33 mouse cellular contexts compared by ENCODE assay signal in genomic region chr2:47429843-47430242, GRCm38 (mm10).
DNase-seq lines count a peak whose midpoint lies in the region; ATAC-seq and TF ChIP-seq lines count a peak whose summit lies in the region.
"Had no signal": no experiment of that assay in that cellular context is flagged by ENCODE, and none has a peak within 500 bp of the region (broad histone marks: within the 10 kb centered on the region; RNA-seq: fewer than 3 reads in every experiment).

No protein-coding gene starts in this region.

- no peak for TF ChIP-seq POLR2A in kidney, adult 2 months (IDR thresholded peaks at IDR 0.05; ENCODE audit: low read depth, low read length)

- 60% methylated on average over 2 of the region's 2 CpGs for WGBS in forebrain, embryonic 13.5 days
- WGBS in forebrain, embryonic 12.5 days, result 66% methylated on average over 2 of the region's 2 CpGs
- 73% methylated on average over 2 of the region's 2 CpGs for WGBS in kidney, adult 2 months

- H3K4me1 ChIP-seq in forebrain, embryonic 13.5 days, result no peaks in the 10 kb centered on the region
- H3K4me1 ChIP-seq in forebrain, embryonic 12.5 days, result no peaks in the 10 kb centered on the region
- no peaks in the 10 kb centered on the region for H3K4me1 ChIP-seq in kidney, adult 2 months (ENCODE audit: control insufficient read depth, insufficient read depth, low read length)
- H3K4me1 ChIP-seq: embryonic facial prominence, embryonic 13.5 days; heart, embryonic 12.5 days; hindbrain, embryonic 15.5 days; intestine, embryonic 15.5 days; limb, embryonic 12.5 days; liver, embryonic 15.5 days; neural tube, embryonic 15.5 days had no signal

- DNase-seq in layer of hippocampus, adult 2 months (ENCODE audit: low spot score in 2 of 2), result peak in 1 of 2 experiments; percentile 3
- no peak for DNase-seq in layer of hippocampus, postnatal 10 days (ENCODE audit: low spot score in 2 of 2)
- peak; percentile 49 for DNase-seq in hindlimb bud, embryonic 11.5 days (ENCODE audit: extremely low spot score, low read depth, low spot score)
- no peak for DNase-seq in kidney, adult 2 months
- DNase-seq in cerebellum, postnatal 10 days, result no peak
- DNase-seq: adrenal gland, postnatal 10 days; cerebellum, adult 11 months; cerebellum, adult 9-10 months; embryo, embryonic 11 days; heart, adult 2 months; kidney, adult 8-10 months; kidney, postnatal 4 days; lung, embryonic 14.5 days; lung, postnatal 14 days; midbrain, embryonic 14.5 days; spleen, adult 18-20 months; thymus, adult 18-20 months; thymus, postnatal 25 days had no signal

- peak; percentile 24; the same call in 1 of the 2 replicates for ATAC-seq in forebrain, embryonic 13.5 days
- ATAC-seq in forebrain, embryonic 12.5 days (ENCODE audit: low FRiP score), result no peak
- ATAC-seq: intestine, embryonic 15.5 days; Patski had no signal

- H3K9ac ChIP-seq in forebrain, embryonic 13.5 days, result no peak overlapping the region
- H3K9ac ChIP-seq in forebrain, embryonic 12.5 days, result no peak overlapping the region
- H3K9ac ChIP-seq: embryonic facial prominence, embryonic 13.5 days; heart, embryonic 12.5 days; hindbrain, embryonic 15.5 days; intestine, embryonic 15.5 days; limb, embryonic 12.5 days; liver, embryonic 15.5 days; lung, embryonic 14.5 days; neural tube, embryonic 15.5 days had no signal

- H3K4me2 ChIP-seq in forebrain, embryonic 13.5 days, result no peak overlapping the region
- H3K4me2 ChIP-seq in forebrain, embryonic 12.5 days, result no peak overlapping the region
- H3K4me2 ChIP-seq: embryonic facial prominence, embryonic 13.5 days; heart, embryonic 12.5 days; hindbrain, embryonic 15.5 days; intestine, embryonic 15.5 days; limb, embryonic 12.5 days; liver, embryonic 15.5 days; lung, embryonic 14.5 days; neural tube, embryonic 15.5 days had no signal

- TF ChIP-seq CTCF in layer of hippocampus, adult 2 months (conservative IDR thresholded peaks at IDR 0.05), result no peak
- TF ChIP-seq CTCF in kidney, adult 2 months (conservative IDR thresholded peaks at IDR 0.05; ENCODE audit: insufficient read depth, insufficient read length, low read depth, low read length), result no peak

- H3K4me3 ChIP-seq in forebrain, embryonic 13.5 days, result no peak overlapping the region
- H3K4me3 ChIP-seq in forebrain, embryonic 12.5 days (replicated peaks), result no peak overlapping the region
- no peak overlapping the region for H3K4me3 ChIP-seq in layer of hippocampus, adult 2 months
- no peak overlapping the region for H3K4me3 ChIP-seq in kidney, adult 2 months (ENCODE audit: insufficient read depth, low read depth, low read length)
- H3K4me3 ChIP-seq: embryonic facial prominence, embryonic 13.5 days; erythroblast, embryonic 14.5 days; heart, adult 2 months; heart, embryonic 12.5 days; hindbrain, embryonic 15.5 days; intestine, embryonic 15.5 days; left cerebral cortex, adult 2 months; limb, embryonic 12.5 days; liver, embryonic 15.5 days; neural tube, embryonic 15.5 days had no signal

- no peaks in the 10 kb centered on the region for H3K36me3 ChIP-seq in forebrain, embryonic 13.5 days (ENCODE audit: poor library complexity, severe bottlenecking)
- H3K36me3 ChIP-seq in forebrain, embryonic 12.5 days (replicated peaks), result no peaks in the 10 kb centered on the region
- no peaks in the 10 kb centered on the region for H3K36me3 ChIP-seq in kidney, adult 2 months (ENCODE audit: control insufficient read depth, insufficient read depth, low read length)
- H3K36me3 ChIP-seq: embryonic facial prominence, embryonic 13.5 days; G1E; heart, embryonic 12.5 days; hindbrain, embryonic 15.5 days; intestine, embryonic 15.5 days; limb, embryonic 12.5 days; liver, embryonic 15.5 days; neural tube, embryonic 15.5 days had no signal

- no peak overlapping the region for H3K27ac ChIP-seq in forebrain, embryonic 13.5 days
- H3K27ac ChIP-seq in forebrain, embryonic 12.5 days, result no peak overlapping the region
- peak overlapping the region; percentile 36 for H3K27ac ChIP-seq in layer of hippocampus, adult 2 months
- no peak overlapping the region for H3K27ac ChIP-seq in kidney, adult 2 months (ENCODE audit: insufficient read depth, low read depth, low read length)
- H3K27ac ChIP-seq: embryonic facial prominence, embryonic 13.5 days; heart, adult 2 months; hindbrain, embryonic 15.5 days; intestine, embryonic 15.5 days; kidney, postnatal 0 days; left cerebral cortex, adult 2 months; limb, embryonic 12.5 days; liver, embryonic 15.5 days; neural tube, embryonic 15.5 days; stomach, postnatal 0 days had no signal

- no peaks in the 10 kb centered on the region for H3K27me3 ChIP-seq in forebrain, embryonic 13.5 days
- H3K27me3 ChIP-seq in forebrain, embryonic 12.5 days, result no peaks in the 10 kb centered on the region
- H3K27me3 ChIP-seq in kidney, adult 2 months (replicated peaks; ENCODE audit: control insufficient read depth, insufficient read depth, low read length), result no peaks in the 10 kb centered on the region
- H3K27me3 ChIP-seq: embryonic facial prominence, embryonic 13.5 days; heart, embryonic 12.5 days; hindbrain, embryonic 15.5 days; intestine, embryonic 15.5 days; limb, embryonic 12.5 days; liver, embryonic 15.5 days; neural tube, embryonic 15.5 days; Patski had no signal

- H3K9me3 ChIP-seq in forebrain, embryonic 13.5 days (replicated peaks), result no peaks in the 10 kb centered on the region
- H3K9me3 ChIP-seq in forebrain, embryonic 12.5 days, result no peaks in the 10 kb centered on the region
- H3K9me3 ChIP-seq: embryonic facial prominence, embryonic 13.5 days; G1E; heart, embryonic 12.5 days; hindbrain, embryonic 15.5 days; intestine, embryonic 15.5 days; limb, embryonic 12.5 days; liver, embryonic 15.5 days; neural tube, embryonic 15.5 days had no signal
